Mouse (Mus musculus): ENCODE measurements around the gene Ghrh. TPM values are rescaled to one million over a fixed set of nuclear protein-coding genes. Genes with fewer than 3 reads are reported as not detected.

Gene Ghrh
- polyA plus RNA-seq, 1 experiment from 2014 or later, result 2.6 TPM

- ATAC-seq, result no peak
- H3K27me3 ChIP-seq (ENCODE audit: control insufficient read depth, insufficient read depth, low read depth, low read length), result no peaks in the 10 kb centered on the region
- H3K9me3 ChIP-seq (replicated peaks; ENCODE audit: control insufficient read depth, low read length, poor library complexity, severe bottlenecking), result no peaks in the 10 kb centered on the region
- H3K4me3 ChIP-seq (ENCODE audit: low read depth, low read length), result no peak overlapping the region
- no peak overlapping the region for H3K27ac ChIP-seq (ENCODE audit: low read length)
- WGBS, result 88% methylated on average over 3 of the region's 3 CpGs
- no peak overlapping the region for H3K9ac ChIP-seq (ENCODE audit: low read depth, low read length)
- H3K4me1 ChIP-seq (ENCODE audit: control insufficient read depth, insufficient read depth, low read length), result peaks cover 5% of the 10 kb centered on the region
- no peak overlapping the region for H3K4me2 ChIP-seq (ENCODE audit: low read length)
- no peaks in the 10 kb centered on the region for H3K36me3 ChIP-seq (ENCODE audit: control insufficient read depth, insufficient read depth, low read length)
Observed at GRCm38 (mm10) chr2:157363031-157363430, 15.7 kb upstream of the Ghrh start.

- Histone ChIP-seq H3K27ac (ENCODE audit: low read length) (no peak overlapping the region), H3K9ac (ENCODE audit: low read depth, low read length) (no peak overlapping the region), H3K4me3 (ENCODE audit: low read depth, low read length) (no peak overlapping the region), H3K9me3 (replicated peaks; ENCODE audit: control insufficient read depth, low read length, poor library complexity, severe bottlenecking) (no peaks in the 10 kb centered on the region), H3K4me1 (ENCODE audit: control insufficient read depth, insufficient read depth, low read length) (no peaks in the 10 kb centered on the region), H3K27me3 (ENCODE audit: control insufficient read depth, insufficient read depth, low read depth, low read length) (no peaks in the 10 kb centered on the region), H3K36me3 (ENCODE audit: control insufficient read depth, insufficient read depth, low read length) (no peaks in the 10 kb centered on the region), H3K4me2 (ENCODE audit: low read length) (no peak overlapping the region)
- 83% methylated on average over 5 of the region's 5 CpGs for WGBS
- ATAC-seq, result no peak
Observed at GRCm38 (mm10) chr2:157360028-157360427, 12.7 kb upstream of the Ghrh start.

GRCm38 (mm10) chr2:157354106-157354505 is 6.8 kb upstream of the Ghrh start:
- no peaks in the 10 kb centered on the region for H3K9me3 ChIP-seq (replicated peaks; ENCODE audit: control insufficient read depth, low read length, poor library complexity, severe bottlenecking)
- H3K9ac ChIP-seq (ENCODE audit: low read depth, low read length), result no peak overlapping the region
- WGBS, result 65% methylated on average over 3 of the region's 3 CpGs
- H3K4me3 ChIP-seq (ENCODE audit: low read depth, low read length), result no peak overlapping the region
- H3K27ac ChIP-seq (ENCODE audit: low read length), result no peak overlapping the region
- no peaks in the 10 kb centered on the region for H3K27me3 ChIP-seq (ENCODE audit: control insufficient read depth, insufficient read depth, low read depth, low read length)
- no peak for ATAC-seq
- no peaks in the 10 kb centered on the region for H3K36me3 ChIP-seq (ENCODE audit: control insufficient read depth, insufficient read depth, low read length)
- no peak overlapping the region for H3K4me2 ChIP-seq (ENCODE audit: low read length)
- peaks cover 9% of the 10 kb centered on the region for H3K4me1 ChIP-seq (ENCODE audit: control insufficient read depth, insufficient read depth, low read length)

- no peak for ATAC-seq
- WGBS, result 84% methylated on average over 4 of the region's 4 CpGs
Observed at GRCm38 (mm10) chr2:157353183-157353582, 5.9 kb upstream of the Ghrh start.

GRCm38 (mm10) chr2:157349121-157349778 is 1.9 kb upstream of the Ghrh start:
- H3K9ac ChIP-seq (ENCODE audit: low read depth, low read length), result peak overlapping the region; percentile 53; the same call in 1 of the 2 replicates
- 18% methylated on average over 12 of the region's 12 CpGs for WGBS
- no peaks in the 10 kb centered on the region for H3K9me3 ChIP-seq (replicated peaks; ENCODE audit: control insufficient read depth, low read length, poor library complexity, severe bottlenecking)
- peak overlapping the region; percentile 94 for H3K27ac ChIP-seq (ENCODE audit: low read length)
- no peaks in the 10 kb centered on the region for H3K27me3 ChIP-seq (ENCODE audit: control insufficient read depth, insufficient read depth, low read depth, low read length)
- H3K36me3 ChIP-seq (ENCODE audit: control insufficient read depth, insufficient read depth, low read length), result no peaks in the 10 kb centered on the region
- peak; percentile 64 for ATAC-seq
- peak overlapping the region; percentile 35; the same call in 1 of the 2 replicates for H3K4me2 ChIP-seq (ENCODE audit: low read length)
- peaks cover 33% of the 10 kb centered on the region for H3K4me1 ChIP-seq (ENCODE audit: control insufficient read depth, insufficient read depth, low read length)
- no peak overlapping the region for H3K4me3 ChIP-seq (ENCODE audit: low read depth, low read length)

More at GRCm38 (mm10) chr2:157353183-157353582, 5.9 kb upstream of the Ghrh start:
- Histone ChIP-seq H3K27me3 (ENCODE audit: control insufficient read depth, insufficient read depth, low read depth, low read length) (no peaks in the 10 kb centered on the region), H3K9me3 (replicated peaks; ENCODE audit: control insufficient read depth, low read length, poor library complexity, severe bottlenecking) (no peaks in the 10 kb centered on the region), H3K9ac (ENCODE audit: low read depth, low read length) (no peak overlapping the region), H3K4me1 (ENCODE audit: control insufficient read depth, insufficient read depth, low read length) (peaks cover 17% of the 10 kb centered on the region), H3K36me3 (ENCODE audit: control insufficient read depth, insufficient read depth, low read length) (no peaks in the 10 kb centered on the region), H3K4me3 (ENCODE audit: low read depth, low read length) (no peak overlapping the region), H3K4me2 (ENCODE audit: low read length) (no peak overlapping the region), H3K27ac (ENCODE audit: low read length) (no peak overlapping the region)

- H3K9ac ChIP-seq (ENCODE audit: low read depth, low read length), result no peak overlapping the region
- no peak overlapping the region for H3K4me3 ChIP-seq (ENCODE audit: low read depth, low read length)
- no peak for ATAC-seq
- peaks cover 56% of the 10 kb centered on the region for H3K4me1 ChIP-seq (ENCODE audit: control insufficient read depth, insufficient read depth, low read length)
- no peak overlapping the region for H3K4me2 ChIP-seq (ENCODE audit: low read length)
- H3K27ac ChIP-seq (ENCODE audit: low read length), result peak overlapping the region; percentile 92
- H3K36me3 ChIP-seq (ENCODE audit: control insufficient read depth, insufficient read depth, low read length), result no peaks in the 10 kb centered on the region
- no peaks in the 10 kb centered on the region for H3K27me3 ChIP-seq (ENCODE audit: control insufficient read depth, insufficient read depth, low read depth, low read length)
- WGBS, result 74% methylated on average over 6 of the region's 6 CpGs
- no peaks in the 10 kb centered on the region for H3K9me3 ChIP-seq (replicated peaks; ENCODE audit: control insufficient read depth, low read length, poor library complexity, severe bottlenecking)
Observed at GRCm38 (mm10) chr2:157343337-157343736, 4.0 kb downstream of the Ghrh start.

- no peak for ATAC-seq
- 20% methylated on average over 5 of the region's 5 CpGs for WGBS
- H3K36me3 ChIP-seq (ENCODE audit: control insufficient read depth, insufficient read depth, low read length), result no peaks in the 10 kb centered on the region
- H3K4me3 ChIP-seq (ENCODE audit: low read depth, low read length), result no peak overlapping the region
- H3K9me3 ChIP-seq (replicated peaks; ENCODE audit: control insufficient read depth, low read length, poor library complexity, severe bottlenecking), result no peaks in the 10 kb centered on the region
- peak overlapping the region; percentile 56; the same call in 1 of the 2 replicates for H3K9ac ChIP-seq (ENCODE audit: low read depth, low read length)
- H3K4me1 ChIP-seq (ENCODE audit: control insufficient read depth, insufficient read depth, low read length), result peaks cover 49% of the 10 kb centered on the region
- H3K27me3 ChIP-seq (ENCODE audit: control insufficient read depth, insufficient read depth, low read depth, low read length), result no peaks in the 10 kb centered on the region
- no peak overlapping the region for H3K4me2 ChIP-seq (ENCODE audit: low read length)
- peak overlapping the region; percentile 92 for H3K27ac ChIP-seq (ENCODE audit: low read length)
Observed at GRCm38 (mm10) chr2:157342328-157342926, 4.9 kb downstream of the Ghrh start.

GRCm38 (mm10) chr2:157341554-157342270 is 5.6 kb downstream of the Ghrh start:
- H3K4me2 ChIP-seq (ENCODE audit: low read length), result no peak overlapping the region
- no peak overlapping the region for H3K4me3 ChIP-seq (ENCODE audit: low read depth, low read length)
- H3K27ac ChIP-seq (ENCODE audit: low read length), result peak overlapping the region; percentile 92
- H3K36me3 ChIP-seq (ENCODE audit: control insufficient read depth, insufficient read depth, low read length), result no peaks in the 10 kb centered on the region
- peaks cover 46% of the 10 kb centered on the region for H3K4me1 ChIP-seq (ENCODE audit: control insufficient read depth, insufficient read depth, low read length)
- no peaks in the 10 kb centered on the region for H3K9me3 ChIP-seq (replicated peaks; ENCODE audit: control insufficient read depth, low read length, poor library complexity, severe bottlenecking)
- H3K27me3 ChIP-seq (ENCODE audit: control insufficient read depth, insufficient read depth, low read depth, low read length), result no peaks in the 10 kb centered on the region
- 34% methylated on average over 11 of the region's 11 CpGs for WGBS
- ATAC-seq, result peak; percentile 37; the same call in 1 of the 2 replicates
- H3K9ac ChIP-seq (ENCODE audit: low read depth, low read length), result peak overlapping the region; percentile 56

Data from midbrain, embryonic 16.5 days (tissue).